Mouse (Mus musculus) heart, embryonic 16.5 days (tissue): ENCODE measurements at regions not wholly inside any gene's neighbourhood (a gene's known extent, or its start where the extent isn't known, plus 50 kb on each side); places are given as distances from the start of the nearest gene placed in this dataset.
"Not testable (repeated sequence)": the region's sequence is repeated elsewhere in the genome, so short reads cannot be mapped to it uniquely, and the experiment has no call there.

Experiments used
- ATAC-seq: fragments of 200-750 bp; cut with Nextera tagmentation; replicated peaks from 2 replicates; pipeline ENCODE4 v1.8.0; 2017; ENCODE audit warnings: moderate number of reproducible peaks; ENCODE audit not compliant: insufficient read depth, low FRiP score; ENCODE audit errors: extremely low read depth
- H3K27ac ChIP-seq: fragments of 300-500 bp; sonication (generic); 2 replicates; pipeline ENCODE4 v1.5.1; 2014; ENCODE audit warnings: mild to moderate bottlenecking, low read length, control low read depth, moderate library complexity
- H3K27me3 ChIP-seq: fragments of 300-500 bp; sonication (generic); 2 replicates; pipeline ENCODE4 v1.6.1; 2014; ENCODE audit warnings: low read length, mixed read lengths; ENCODE audit not compliant: control insufficient read depth, insufficient read depth
- H3K36me3 ChIP-seq: fragments of 300-500 bp; sonication (generic); 2 replicates; pipeline ENCODE4 v1.6.1; 2014; ENCODE audit not compliant: control insufficient read depth, insufficient read depth
- H3K4me1 ChIP-seq: fragments of 300-500 bp; sonication (generic); 2 replicates; pipeline ENCODE4 v1.6.1; 2014; ENCODE audit warnings: low read length, mixed read lengths; ENCODE audit not compliant: control insufficient read depth, insufficient read depth
- H3K4me2 ChIP-seq: fragments of 300-500 bp; sonication (generic); 2 replicates; pipeline ENCODE4 v1.6.1; 2014; ENCODE audit warnings: low read depth, mild to moderate bottlenecking, control low read depth, low read length
- H3K4me3 ChIP-seq: fragments of 300-500 bp; sonication (generic); 2 replicates; pipeline ENCODE4 v1.5.1; 2014; ENCODE audit warnings: mild to moderate bottlenecking, control low read depth, low read length
- H3K9ac ChIP-seq: fragments of 300-500 bp; sonication (generic); 2 replicates; pipeline ENCODE4 v1.6.1; 2014; ENCODE audit warnings: low read length, control low read depth
- H3K9me3 ChIP-seq: fragments of 300-500 bp; sonication (generic); replicated peaks from 2 replicates; pipeline ENCODE4 v1.6.1; 2016; ENCODE audit warnings: low read length; ENCODE audit not compliant: control insufficient read depth
- WGBS: fragments of 180-500 bp; shearing (Covaris S2); extraction: QIAGEN DNeasy Blood & Tissue Kit; methylation state at CpG from one replicate; pipeline ENCODE4 v1.1.7; 2014; 5-methylcytosine and 5-hydroxymethylcytosine counted together

DNA sequence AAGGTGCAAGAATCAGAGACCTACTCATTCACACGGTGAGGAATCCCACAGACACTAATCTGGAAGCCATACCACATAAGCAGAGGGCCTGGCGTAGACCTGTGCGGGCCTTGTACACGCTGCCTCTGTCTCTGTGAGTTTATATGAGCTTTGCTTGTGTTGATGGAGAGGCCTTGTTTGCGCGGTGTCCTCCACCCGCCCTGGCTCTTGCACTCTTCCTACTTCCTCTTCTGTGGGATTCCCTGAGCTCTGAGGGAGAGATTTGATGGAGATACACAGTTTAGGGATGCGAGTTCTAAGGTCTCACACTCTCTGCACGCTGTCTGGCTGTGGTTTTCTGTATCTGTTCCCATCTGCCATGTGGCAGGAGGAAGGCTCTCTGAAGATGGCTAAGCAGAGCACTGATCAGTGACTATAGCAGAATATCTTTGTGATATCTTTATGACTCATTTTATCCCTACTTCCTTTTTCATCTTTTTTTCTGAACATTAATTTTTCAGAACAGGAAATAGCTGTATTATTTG, 287.7 kb downstream of the Etnk1 start:
- Histone ChIP-seq H3K4me2 (no peak overlapping the region), H3K9me3 (peaks cover 7% of the 10 kb centered on the region; the same call in 1 of the 2 replicates), H3K4me3 (no peak overlapping the region), H3K27me3 (no peaks in the 10 kb centered on the region), H3K27ac (no peak overlapping the region), H3K36me3 (no peaks in the 10 kb centered on the region), H3K9ac (no peak overlapping the region), H3K4me1 (no peaks in the 10 kb centered on the region)
- ATAC-seq: no peak
- WGBS: 88% methylated on average over 9 of the region's 9 CpGs

DNA sequence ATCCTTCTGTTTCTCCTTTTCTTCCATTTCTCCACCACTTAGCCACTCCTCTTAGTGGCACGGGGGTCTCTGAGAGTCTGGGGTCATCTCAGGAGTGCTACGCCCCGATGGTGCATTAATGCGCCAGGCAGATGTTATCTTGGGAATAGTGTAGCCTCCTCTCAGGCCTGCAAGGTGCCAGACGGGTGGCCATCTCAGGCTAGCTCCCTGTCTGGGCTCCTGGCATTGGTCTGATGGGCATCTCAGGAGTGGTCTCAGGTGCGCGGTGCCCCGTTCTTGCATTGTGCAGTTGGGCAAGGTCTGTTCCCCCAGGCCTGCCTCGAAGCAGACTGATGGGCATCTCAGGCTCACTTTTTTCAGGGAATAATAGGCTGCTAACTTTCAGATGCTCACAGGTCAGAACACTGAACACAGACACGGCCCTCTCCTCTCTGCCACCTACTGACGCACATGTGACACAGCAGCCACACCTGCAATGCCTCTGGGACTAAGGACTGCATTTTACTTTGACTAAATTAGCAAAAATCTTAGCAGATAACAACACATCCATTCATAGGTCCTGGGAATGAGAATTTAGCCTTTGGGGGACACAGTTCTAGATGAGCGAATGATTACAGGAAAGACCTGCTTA, 298.0 kb downstream of the Etnk1 start:
- Histone ChIP-seq H3K9me3 (no peaks in the 10 kb centered on the region), H3K27ac (no peak overlapping the region), H3K36me3 (no peaks in the 10 kb centered on the region), H3K27me3 (no peaks in the 10 kb centered on the region; the same call in 1 of the 2 replicates), H3K9ac (no peak overlapping the region), H3K4me2 (no peak overlapping the region), H3K4me1 (no peaks in the 10 kb centered on the region), H3K4me3 (no peak overlapping the region)
- ATAC-seq: no peak
- 74% methylated on average over 12 of the region's 12 CpGs for WGBS

DNA sequence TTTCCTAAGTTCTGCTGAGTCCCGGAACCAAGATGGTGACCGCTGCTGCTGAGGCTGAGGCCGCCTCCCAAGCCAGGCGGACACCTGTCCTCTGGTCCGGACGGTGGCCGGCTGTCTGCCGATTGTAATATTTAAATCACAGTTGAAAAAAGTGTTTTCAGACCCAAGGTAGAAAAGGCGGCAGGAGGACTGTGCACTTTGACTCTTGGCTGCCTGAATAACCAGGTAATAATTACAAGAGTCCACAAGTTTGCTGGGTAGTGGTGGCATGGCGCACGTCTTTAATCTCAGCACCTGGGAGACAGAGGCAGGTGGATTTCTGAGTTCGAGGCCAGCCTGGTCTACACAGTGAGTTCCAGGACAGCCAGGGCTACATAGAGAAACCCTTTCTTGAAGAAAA, 305.7 kb downstream of the Etnk1 start:
- H3K9me3 ChIP-seq, ATAC-seq, H3K4me1 ChIP-seq, H3K4me3 ChIP-seq, H3K4me2 ChIP-seq, H3K27me3 ChIP-seq, H3K9ac ChIP-seq, H3K36me3 ChIP-seq, H3K27ac ChIP-seq: not testable (repeated sequence)
- 90% methylated on average over 11 of the region's 12 CpGs for WGBS

DNA sequence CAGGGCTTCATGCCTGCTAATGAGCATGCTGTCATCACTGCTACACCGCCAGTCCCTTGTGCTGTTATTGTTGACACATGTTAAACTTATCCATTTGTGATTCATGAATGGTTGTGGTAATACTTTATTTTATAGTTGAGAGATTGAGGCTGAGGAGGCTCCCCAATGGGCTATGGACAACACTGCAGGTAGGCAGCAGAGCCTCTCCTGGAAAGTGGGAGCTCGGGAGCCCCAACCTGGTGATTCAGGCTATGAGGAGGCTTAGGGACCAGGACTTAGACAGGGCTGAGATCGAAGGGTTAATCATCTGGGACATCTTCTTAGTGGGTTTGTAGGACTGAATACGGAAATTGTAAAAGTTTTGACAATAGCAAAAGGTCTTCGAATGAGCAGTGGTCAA, 307.4 kb downstream of the Etnk1 start:
- 92% methylated on average over 5 of the region's 5 CpGs for WGBS
- no peaks in the 10 kb centered on the region for H3K9me3 ChIP-seq
- H3K27me3 ChIP-seq: no peaks in the 10 kb centered on the region
- H3K4me3 ChIP-seq: no peak overlapping the region
- no peak overlapping the region for H3K4me2 ChIP-seq
- no peak overlapping the region for H3K27ac ChIP-seq
- H3K36me3 ChIP-seq: no peaks in the 10 kb centered on the region
- no peak overlapping the region for H3K9ac ChIP-seq
- ATAC-seq: no peak
- H3K4me1 ChIP-seq: no peaks in the 10 kb centered on the region; the same call in 1 of the 2 replicates

DNA sequence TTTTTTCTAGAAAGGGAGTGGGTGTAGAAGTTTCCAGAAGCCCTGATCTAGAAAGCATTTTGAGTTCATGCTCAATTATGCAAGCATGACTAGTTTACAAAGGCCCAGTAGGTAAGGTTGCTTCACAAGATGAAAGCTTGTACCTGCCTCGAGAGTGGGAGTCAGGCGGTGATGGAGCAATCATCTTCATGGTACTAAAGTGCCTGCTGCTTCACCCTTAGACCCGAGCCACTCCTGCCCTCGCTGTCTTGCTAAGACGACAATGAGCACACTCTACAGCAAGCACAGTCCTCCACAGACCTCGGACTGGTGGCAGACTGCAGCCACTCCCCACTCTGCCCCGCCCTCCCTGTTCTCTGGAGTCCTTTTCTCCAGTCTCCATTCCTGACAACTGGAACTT, 308.3 kb downstream of the Etnk1 start:
- no peak overlapping the region for H3K4me2 ChIP-seq
- H3K9ac ChIP-seq: no peak overlapping the region
- H3K27me3 ChIP-seq: no peaks in the 10 kb centered on the region
- whole genome bisulfite sequencing: 69% methylated on average over 7 of the region's 7 CpGs
- H3K4me3 ChIP-seq: no peak overlapping the region
- no peak overlapping the region for H3K27ac ChIP-seq
- no peaks in the 10 kb centered on the region for H3K9me3 ChIP-seq
- ATAC-seq: no peak
- no peaks in the 10 kb centered on the region; the same call in 1 of the 2 replicates for H3K4me1 ChIP-seq
- no peaks in the 10 kb centered on the region for H3K36me3 ChIP-seq

DNA sequence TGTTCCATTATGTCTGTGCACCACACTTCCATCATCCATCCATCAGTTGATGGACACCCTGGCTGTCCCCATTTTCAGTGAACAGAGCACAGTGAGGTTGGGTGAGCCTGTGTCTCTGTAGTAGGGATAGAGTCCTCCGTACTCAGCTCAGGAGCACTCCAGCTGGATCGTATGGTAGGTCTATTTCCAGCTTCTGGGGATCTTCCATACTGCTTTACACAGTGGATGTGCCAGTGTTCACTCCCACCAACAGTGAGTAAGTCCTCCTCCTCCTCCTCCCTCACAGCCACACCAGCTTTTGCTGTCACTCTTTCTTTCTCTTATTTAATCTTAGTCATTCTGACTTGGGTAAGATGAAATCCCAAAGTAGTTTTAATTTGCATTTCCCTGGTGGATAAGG, 310.4 kb downstream of the Etnk1 start:
- WGBS: 89% methylated on average over 2 of the region's 2 CpGs
- H3K36me3 ChIP-seq: no peaks in the 10 kb centered on the region
- H3K4me3 ChIP-seq: no peak overlapping the region
- no peaks in the 10 kb centered on the region; the same call in 1 of the 2 replicates for H3K4me1 ChIP-seq
- no peak overlapping the region for H3K9ac ChIP-seq
- ATAC-seq: no peak
- H3K9me3 ChIP-seq: no peaks in the 10 kb centered on the region
- H3K27me3 ChIP-seq: no peaks in the 10 kb centered on the region
- no peak overlapping the region for H3K27ac ChIP-seq
- no peak overlapping the region for H3K4me2 ChIP-seq

DNA sequence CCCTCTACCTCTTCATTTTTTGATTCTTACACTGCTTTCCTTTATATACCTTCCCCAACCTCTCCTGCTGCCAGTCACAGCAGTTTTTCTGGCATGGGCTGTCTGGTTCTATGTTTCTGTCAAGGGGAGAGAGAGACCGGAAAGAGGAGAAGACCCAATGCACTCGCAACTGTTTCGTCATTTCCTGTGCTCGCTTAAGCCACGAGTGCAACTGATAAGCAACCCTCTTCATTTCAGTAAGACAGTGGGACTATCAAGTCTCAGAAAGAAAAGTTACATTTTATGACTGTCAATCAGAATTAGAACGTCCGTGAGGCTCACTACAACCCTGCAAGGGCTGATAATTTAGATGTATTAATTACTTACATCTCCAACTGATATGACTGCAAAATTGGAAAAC, 312.2 kb downstream of the Etnk1 start:
- Histone ChIP-seq H3K9me3 (no peaks in the 10 kb centered on the region), H3K27me3 (no peaks in the 10 kb centered on the region), H3K4me1 (no peaks in the 10 kb centered on the region; the same call in 1 of the 2 replicates), H3K9ac (no peak overlapping the region), H3K36me3 (no peaks in the 10 kb centered on the region), H3K27ac (no peak overlapping the region), H3K4me3 (no peak overlapping the region), H3K4me2 (no peak overlapping the region)
- ATAC-seq: no peak
- 42% methylated on average over 7 of the region's 7 CpGs for WGBS

DNA sequence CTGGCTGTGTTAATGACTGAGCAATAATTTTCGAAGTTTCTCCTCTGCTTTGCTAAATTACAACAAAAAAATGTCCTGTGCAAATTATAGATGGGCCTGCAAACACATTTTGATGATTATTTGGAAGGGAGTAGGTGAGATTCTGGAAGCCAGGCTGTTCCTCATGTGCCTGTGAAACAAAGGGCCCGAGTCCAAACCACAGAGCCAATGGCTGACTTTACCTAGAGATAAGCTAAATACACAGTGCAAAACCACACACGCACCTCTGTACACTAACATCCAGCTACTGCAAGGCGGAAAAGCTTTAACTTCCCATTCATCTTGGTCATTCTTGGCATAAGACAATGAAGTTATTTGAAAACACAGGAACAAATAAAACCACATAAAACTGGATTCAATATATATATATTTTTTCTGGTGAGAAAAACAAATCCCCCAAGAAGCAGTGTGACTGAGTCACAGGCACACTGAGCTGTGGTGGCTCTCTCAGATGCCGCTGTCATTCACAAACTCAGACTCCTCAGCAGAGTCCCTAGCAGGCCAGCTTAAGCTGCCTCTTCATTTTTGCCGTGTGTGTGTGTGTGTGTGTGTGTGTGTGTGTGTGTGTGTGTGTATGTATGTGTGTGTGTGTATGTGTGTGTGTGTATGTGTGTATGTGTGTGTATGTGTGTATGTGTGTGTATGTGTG, 312.8 kb downstream of the Etnk1 start:
- Histone ChIP-seq H3K9ac (no peak overlapping the region), H3K36me3 (no peaks in the 10 kb centered on the region), H3K9me3 (no peaks in the 10 kb centered on the region), H3K27ac (no peak overlapping the region), H3K4me2 (no peak overlapping the region), H3K27me3 (no peaks in the 10 kb centered on the region), H3K4me1 (no peaks in the 10 kb centered on the region; the same call in 1 of the 2 replicates), H3K4me3 (no peak overlapping the region)
- WGBS: 68% methylated on average over 6 of the region's 6 CpGs
- no peak for ATAC-seq

DNA sequence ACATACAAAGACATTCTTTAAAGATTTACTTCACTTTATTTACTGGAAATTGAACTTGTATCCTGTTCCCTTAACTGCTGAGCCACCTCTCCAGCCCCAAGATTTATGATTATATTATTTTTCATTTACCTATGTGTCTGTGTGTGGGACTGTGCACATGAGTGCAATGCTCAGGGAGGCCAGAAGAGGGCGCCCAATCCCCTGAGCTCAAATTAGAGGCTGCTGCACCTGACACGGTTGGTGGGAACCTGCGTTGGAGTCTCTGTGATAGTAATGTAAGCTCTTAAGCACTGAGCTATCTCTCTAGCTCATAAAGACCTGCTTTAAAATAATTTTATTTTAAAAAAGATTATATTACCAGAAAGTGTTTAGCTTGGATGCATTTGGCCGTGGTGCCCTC, 315.3 kb downstream of the Etnk1 start:
- H3K36me3 ChIP-seq: no peaks in the 10 kb centered on the region
- H3K27me3 ChIP-seq: no peaks in the 10 kb centered on the region
- H3K27ac ChIP-seq: no peak overlapping the region
- H3K9me3 ChIP-seq: no peaks in the 10 kb centered on the region
- ATAC-seq: no peak
- no peak overlapping the region for H3K4me3 ChIP-seq
- WGBS: 75% methylated on average over 4 of the region's 4 CpGs
- H3K4me1 ChIP-seq: no peaks in the 10 kb centered on the region; the same call in 1 of the 2 replicates
- H3K9ac ChIP-seq: no peak overlapping the region
- no peak overlapping the region for H3K4me2 ChIP-seq
